Mouse (Mus musculus) forebrain, postnatal 0 days (tissue): Measurements from ENCODE around the gene Eef2k. TPM values are rescaled to one million over a fixed set of nuclear protein-coding genes. Genes with fewer than 3 reads are reported as not detected.
"Not testable (repeated sequence)": the region's sequence is repeated elsewhere in the genome, so short reads cannot be mapped to it uniquely, and the experiment has no call there.

Experiments
- ATAC-seq: fragments of 200-750 bp; cut with Nextera tagmentation; 2 replicates; pipeline ENCODE4 v1.8.0; 2017; ENCODE audit warnings: mild to moderate bottlenecking, moderate library complexity
- DNase-seq: peaks from one replicate; pipeline ENCODE4 v3.0.0-alpha.2; 2015
- H3K27ac ChIP-seq: fragments of 300-500 bp; sonication (generic); 2 replicates; pipeline ENCODE4 v1.5.1; 2014; ENCODE audit warnings: low read depth, mild to moderate bottlenecking, antibody characterized with exemption, low read length, moderate library complexity, mixed read lengths
- H3K27me3 ChIP-seq: fragments of 300-500 bp; sonication (generic); 2 replicates; pipeline ENCODE4 v1.6.1; 2014; ENCODE audit warnings: mild to moderate bottlenecking, low read length, mixed read lengths; ENCODE audit not compliant: insufficient read depth
- H3K36me3 ChIP-seq: fragments of 300-500 bp; sonication (generic); 2 replicates; pipeline ENCODE4 v1.6.1; 2014; ENCODE audit warnings: mild to moderate bottlenecking, moderate library complexity; ENCODE audit not compliant: insufficient read depth
- H3K4me1 ChIP-seq: fragments of 300-500 bp; sonication (generic); 2 replicates; pipeline ENCODE4 v1.6.1; 2014; ENCODE audit warnings: antibody characterized with exemption; ENCODE audit not compliant: insufficient read depth
- H3K4me2 ChIP-seq: fragments of 300-500 bp; sonication (generic); 2 replicates; pipeline ENCODE4 v1.6.1; 2014; ENCODE audit warnings: low read depth, mild to moderate bottlenecking, moderate library complexity
- H3K4me3 ChIP-seq: fragments of 300-500 bp; sonication (generic); 2 replicates; pipeline ENCODE4 v1.5.1; 2014; ENCODE audit warnings: low read depth, low read length, mixed read lengths
- H3K9ac ChIP-seq: fragments of 300-500 bp; sonication (generic); 2 replicates; pipeline ENCODE4 v1.6.1; 2014; ENCODE audit warnings: mild to moderate bottlenecking
- H3K9me3 ChIP-seq: fragments of 300-500 bp; sonication (generic); 2 replicates; pipeline ENCODE4 v1.6.1; 2016; ENCODE audit warnings: low read length
- CTCF ChIP-seq: sonication (generic); IDR thresholded peaks from 2 replicates; pipeline ENCODE4 v1.5.1; 2016; ENCODE audit warnings: antibody characterized with exemption, control low read depth, low read depth
- WGBS: fragments of 180-500 bp; shearing (Covaris S2); extraction: QIAGEN DNeasy Blood & Tissue Kit; methylation state at CpG from one replicate; pipeline ENCODE4 v1.1.7; 2014; 5-methylcytosine and 5-hydroxymethylcytosine counted together
- polyA plus RNA-seq: library from polyadenylated mRNA; unstranded; fragments of >200 nt; fragmentation: Nextera tagmentation; extraction: Ambion mirVana; gene quantifications from 2 replicates; pipeline ENCODE4 v1.2.1, GENCODE M21; 2015
- total RNA-seq: library from RNA; depleted of rRNA; stranded (reverse); fragments of >200 nt; gene quantifications from 2 replicates; pipeline ENCODE4 v1.2.3, GENCODE M21; 2014

Eef2k gene
- total and polyA plus RNA-seq, 2 experiments from 2014 or later: 35.4 to 56.4 TPM

DNA sequence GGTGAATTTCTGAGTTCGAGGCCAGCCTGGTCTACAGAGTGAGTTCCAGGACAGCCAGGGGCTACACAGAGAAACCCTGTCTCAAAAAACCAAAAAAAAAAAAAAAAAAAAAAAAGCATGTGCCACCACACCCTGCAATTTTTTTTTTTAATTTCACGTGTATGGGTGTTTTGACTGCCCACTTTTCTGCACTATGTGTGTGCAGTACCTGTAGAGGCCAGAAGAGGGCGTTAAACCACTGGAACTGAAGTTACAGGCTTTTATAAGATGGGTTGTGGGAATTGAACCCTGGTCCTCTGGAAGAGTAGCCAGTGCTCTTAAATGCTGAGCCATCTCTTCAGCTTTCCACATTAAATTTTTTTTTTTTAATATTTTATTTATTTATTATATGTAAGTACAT lies 67.5 kb downstream of the Eef2k start:
- 0 out of 2 replicates have a peak, but pooled peaks have one; percentile 11 for TF ChIP-seq CTCF
- H3K4me1 ChIP-seq, H3K27ac ChIP-seq, H3K4me3 ChIP-seq, DNase-seq, H3K4me2 ChIP-seq, H3K27me3 ChIP-seq, H3K9ac ChIP-seq, ATAC-seq, H3K36me3 ChIP-seq, H3K9me3 ChIP-seq: not testable (repeated sequence)
- 77% methylated on average over 3 of the region's 3 CpGs for WGBS

DNA sequence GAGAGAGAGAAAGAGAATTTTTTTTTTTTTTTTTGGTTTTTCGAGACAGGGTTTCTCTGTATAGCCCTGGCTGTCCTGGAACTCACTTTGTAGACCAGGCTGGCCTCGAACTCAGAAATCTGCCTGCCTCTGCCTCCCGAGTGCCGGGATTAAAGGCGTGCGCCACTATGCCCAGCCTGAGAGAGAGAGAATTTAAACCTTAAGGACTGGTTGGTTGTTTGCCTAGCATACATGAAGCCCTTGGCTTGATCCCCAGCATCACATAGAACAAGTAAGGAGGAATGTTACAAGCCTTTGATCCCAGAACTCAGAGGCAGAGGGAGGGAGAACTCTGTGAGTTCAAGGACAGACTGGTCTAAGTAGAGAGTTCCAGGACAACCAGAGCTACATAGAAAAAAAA lies 68.6 kb downstream of the Eef2k start:
- not testable (repeated sequence) for H3K4me1 ChIP-seq, H3K27me3 ChIP-seq, H3K4me3 ChIP-seq, H3K4me2 ChIP-seq, H3K9me3 ChIP-seq, ATAC-seq, H3K36me3 ChIP-seq, H3K27ac ChIP-seq, H3K9ac ChIP-seq, DNase-seq
- 98% methylated on average over 6 of the region's 6 CpGs for WGBS

DNA sequence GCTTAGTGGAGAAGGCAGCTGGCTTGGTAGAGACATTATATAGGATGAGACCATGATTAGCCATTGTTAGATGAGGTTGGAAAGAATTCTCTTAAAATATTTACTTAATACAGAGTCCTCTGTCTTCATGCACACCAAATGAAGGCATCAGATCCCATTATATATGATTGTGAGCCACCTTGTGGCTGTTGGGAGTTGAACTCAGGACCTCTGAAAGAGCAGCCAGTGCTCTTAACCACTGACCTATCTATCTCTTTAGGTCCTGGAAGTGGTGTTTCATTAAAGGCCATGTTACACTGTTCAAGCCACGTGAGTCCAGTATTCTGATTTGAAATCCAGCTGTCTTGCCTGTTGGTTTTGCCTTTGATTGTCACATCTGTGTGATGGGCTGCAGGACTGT lies 70.7 kb downstream of the Eef2k start:
- no peak for DNase-seq
- no peak overlapping the region for H3K4me3 ChIP-seq
- no peak for ATAC-seq
- TF ChIP-seq CTCF: peak; percentile 21; the same call in 1 of the 2 replicates
- H3K9ac ChIP-seq: no peak overlapping the region
- no peaks in the 10 kb centered on the region for H3K36me3 ChIP-seq
- H3K4me2 ChIP-seq: no peak overlapping the region
- H3K4me1 ChIP-seq: no peaks in the 10 kb centered on the region
- no peak overlapping the region for H3K27ac ChIP-seq
- 39% methylated on average over 1 of the region's 1 CpGs for WGBS
- H3K27me3 ChIP-seq: no peaks in the 10 kb centered on the region
- H3K9me3 ChIP-seq: no peaks in the 10 kb centered on the region

DNA sequence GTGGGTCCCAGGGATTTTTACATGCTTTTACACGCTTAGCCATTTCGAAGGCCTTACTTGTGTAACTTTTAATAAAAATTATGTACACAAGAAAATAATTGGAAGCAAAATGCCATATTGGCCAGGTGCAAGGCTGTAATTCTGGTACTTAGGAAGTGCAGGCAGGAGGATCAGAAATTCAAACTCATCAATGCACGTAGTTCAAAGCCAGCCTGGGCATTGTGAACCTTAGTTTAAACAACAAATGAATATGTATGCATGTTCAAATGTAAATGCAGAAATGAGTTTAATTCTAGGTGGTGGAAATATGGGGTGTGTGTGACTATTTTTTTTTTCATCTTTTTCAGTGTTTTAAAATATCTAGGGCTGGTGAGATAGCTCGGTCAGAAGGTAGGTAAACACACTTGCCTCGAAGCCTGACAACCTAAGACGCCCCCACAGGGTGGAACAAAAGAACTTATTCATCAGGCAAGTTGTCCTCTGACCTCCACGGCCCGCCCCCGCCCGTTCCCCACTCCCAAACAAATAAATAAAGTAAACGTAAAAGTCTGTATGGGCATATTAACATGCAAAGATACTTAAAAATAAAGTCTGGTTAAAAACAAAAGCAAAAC lies 73.7 kb downstream of the Eef2k start:
- Histone ChIP-seq H3K27me3 (no peaks in the 10 kb centered on the region), H3K9ac (no peak overlapping the region), H3K4me3 (no peak overlapping the region), H3K9me3 (no peaks in the 10 kb centered on the region), H3K27ac (no peak overlapping the region), H3K4me2 (0 out of 2 replicates have a peak overlapping the region, but pooled peaks have one; percentile 76), H3K4me1 (0 out of 2 replicates have a peak, but pooled peaks cover 5% of the 10 kb centered on the region), H3K36me3 (no peaks in the 10 kb centered on the region)
- DNase-seq: no peak
- WGBS: 22% methylated on average over 11 of the region's 11 CpGs
- no peak for ATAC-seq
- no peak for TF ChIP-seq CTCF

DNA sequence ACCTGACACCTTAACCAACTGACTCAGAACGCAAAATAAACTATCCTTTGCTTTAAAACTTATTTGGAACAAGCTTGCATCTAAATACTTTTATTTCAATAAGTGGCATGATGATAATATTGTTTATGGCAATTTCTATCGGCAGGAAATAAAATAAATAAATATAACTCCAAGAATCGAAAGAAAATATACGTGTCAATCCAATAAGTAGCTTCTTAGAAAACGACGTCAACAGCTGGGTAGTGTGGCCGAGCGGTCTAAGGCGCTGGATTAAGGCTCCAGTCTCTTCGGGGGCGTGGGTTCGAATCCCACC lies 74.6 kb downstream of the Eef2k start:
- Histone ChIP-seq H3K9ac (peak overlapping the region; percentile 79; the same call in 1 of the 2 replicates), H3K4me2 (peak overlapping the region; percentile 76), H3K4me1 (0 out of 2 replicates have a peak, but pooled peaks cover 5% of the 10 kb centered on the region), H3K9me3 (no peaks in the 10 kb centered on the region), H3K4me3 (peak overlapping the region; percentile 93), H3K36me3 (no peaks in the 10 kb centered on the region), H3K27ac (no peak overlapping the region), H3K27me3 (no peaks in the 10 kb centered on the region)
- DNase-seq (no peak), ATAC-seq (no peak)
- no peak for TF ChIP-seq CTCF
- 5% methylated on average over 12 of the region's 12 CpGs for WGBS

DNA sequence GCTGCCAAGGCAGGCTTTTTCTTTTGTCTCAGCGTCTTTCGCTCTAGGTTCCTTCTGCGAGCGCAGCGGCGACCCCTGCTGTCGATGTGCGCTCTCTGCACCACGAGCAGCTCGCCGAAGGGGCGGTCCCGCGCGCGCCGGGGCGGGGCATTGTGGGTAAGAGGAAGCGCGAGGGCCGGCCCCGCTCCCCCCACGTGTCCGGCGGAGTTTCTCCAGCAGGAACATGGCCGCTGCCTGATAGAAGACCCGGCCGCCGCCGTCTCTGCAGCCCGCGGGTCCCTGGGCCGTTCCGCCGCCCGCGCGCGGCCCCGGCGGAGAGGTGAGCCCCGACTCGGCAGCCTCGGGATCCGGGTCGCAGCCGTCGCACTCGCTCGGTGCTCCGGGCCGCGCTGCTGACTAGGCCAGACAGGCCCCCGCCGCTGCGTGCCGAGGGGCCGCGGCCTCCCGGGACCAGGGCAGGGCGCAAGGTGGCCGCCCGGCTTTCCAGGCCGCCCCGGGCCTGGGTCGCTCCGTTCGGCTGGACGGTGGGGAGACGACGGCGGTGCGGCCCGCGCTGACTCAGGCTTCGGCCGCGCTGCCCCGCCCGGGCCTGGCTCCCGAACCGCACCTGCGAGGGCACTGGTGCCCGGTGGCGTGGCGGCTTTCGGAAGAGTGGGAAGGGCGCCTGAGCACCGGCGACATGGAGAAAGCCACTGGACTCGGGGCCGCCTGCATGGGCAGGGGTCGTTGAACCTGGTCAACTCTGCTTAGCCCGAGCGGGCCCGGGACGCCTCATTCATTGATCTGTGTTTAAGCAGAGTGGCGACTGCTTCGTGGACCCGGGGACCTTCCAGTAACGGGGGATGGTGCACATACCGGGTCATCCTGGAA lies 75.2 kb downstream of the Eef2k start, which contains the start of gene Polr3e:
Gene Polr3e, plus strand, starts transcription at position 153 of the 870 bp plus-strand sequence.
- ATAC-seq: peak; percentile 95
- WGBS: under 1% methylated on average over 83 of the region's 102 CpGs
- H3K36me3 ChIP-seq: no peaks in the 10 kb centered on the region

DNA sequence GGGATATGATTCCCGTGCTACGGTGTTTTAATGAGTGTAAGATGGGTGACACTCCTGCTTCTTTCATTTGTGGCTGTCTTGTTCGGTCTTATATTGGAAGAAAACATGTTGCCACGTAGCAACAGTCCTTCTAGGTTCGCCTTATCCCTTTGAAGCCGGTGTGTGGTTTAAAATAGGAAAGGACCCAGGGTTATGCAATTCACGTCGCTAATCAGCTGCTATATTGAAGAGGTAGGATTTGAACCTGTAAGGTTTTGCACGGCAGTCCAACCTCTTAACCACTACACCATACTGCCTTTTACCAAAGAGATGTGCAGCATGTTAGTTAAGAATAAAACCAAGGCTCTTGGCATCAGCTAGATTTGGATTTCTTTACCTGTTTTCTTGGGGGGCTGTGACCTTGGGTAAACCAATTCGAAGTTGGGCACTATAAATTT lies 75.9 kb downstream of the Eef2k start:
- no peaks in the 10 kb centered on the region; the same call in 1 of the 2 replicates for H3K36me3 ChIP-seq
- 6% methylated on average over 10 of the region's 10 CpGs for WGBS
- H3K4me2 ChIP-seq: peak overlapping the region; percentile 76
- TF ChIP-seq CTCF: no peak
- peak overlapping the region; percentile 79 for H3K9ac ChIP-seq
- peak; percentile 34; the same call in 1 of the 2 replicates for ATAC-seq
- H3K9me3 ChIP-seq: no peaks in the 10 kb centered on the region
- H3K4me1 ChIP-seq: 0 out of 2 replicates have a peak, but pooled peaks cover 5% of the 10 kb centered on the region
- peak; percentile 82 for DNase-seq
- peak overlapping the region; percentile 81; the same call in 1 of the 2 replicates for H3K27ac ChIP-seq
- peak overlapping the region; percentile 93 for H3K4me3 ChIP-seq
- no peaks in the 10 kb centered on the region for H3K27me3 ChIP-seq

More for the DNA sequence above, 75.2 kb downstream of the Eef2k start, which contains the start of gene Polr3e:
- DNase-seq: peak; percentile 99
- Histone ChIP-seq H3K9me3 (no peaks in the 10 kb centered on the region), H3K4me3 (peak within 1 kb of the TSS; percentile 93), H3K27me3 (no peaks in the 10 kb centered on the region), H3K9ac (peak within 1 kb of the TSS; percentile 79), H3K4me1 (0 out of 2 replicates have a peak, but pooled peaks cover 5% of the 10 kb centered on the region), H3K27ac (peak within 1 kb of the TSS; percentile 81), H3K4me2 (peak within 1 kb of the TSS; percentile 76)
- TF ChIP-seq CTCF: peak; percentile 91
